Mouse (Mus musculus): ENCODE results near the gene Tbx2. TPM values are rescaled to one million over a fixed set of nuclear protein-coding genes. Genes with fewer than 3 reads are reported as not detected.

Gene Tbx2
- polyA plus RNA-seq, 1 experiment: 0.16 TPM

- Histone ChIP-seq H3K9me3 (replicated peaks; ENCODE audit: control insufficient read depth, insufficient read depth, low read length, poor library complexity, severe bottlenecking) (no peaks in the 10 kb centered on the region), H3K4me1 (ENCODE audit: control insufficient read depth, insufficient read depth, low read length) (no peaks in the 10 kb centered on the region), H3K36me3 (ENCODE audit: control insufficient read depth, insufficient read depth, low read length, poor library complexity, severe bottlenecking) (no peaks in the 10 kb centered on the region), H3K27me3 (ENCODE audit: control insufficient read depth, insufficient read depth, low read length, poor library complexity, severe bottlenecking) (no peaks in the 10 kb centered on the region), H3K27ac (ENCODE audit: insufficient read depth, low read length) (no peak overlapping the region), H3K4me3 (ENCODE audit: low read depth, low read length) (peak overlapping the region; percentile 28; the same call in 1 of the 2 replicates), H3K9ac (ENCODE audit: low read depth, poor library complexity, severe bottlenecking) (no peak overlapping the region)
- peak; percentile 78 for TF ChIP-seq CTCF (IDR thresholded peaks at IDR 0.05; ENCODE audit: low read depth, low read length)
- TF ChIP-seq POLR2A (IDR thresholded peaks at IDR 0.05; ENCODE audit: insufficient read depth, low read length): no peak
These were observed 16.7 kb downstream of the Tbx2 start for GRCm38 (mm10) chr11:85849037-85849436.

- Histone ChIP-seq H3K27me3 (ENCODE audit: control insufficient read depth, insufficient read depth, low read length, poor library complexity, severe bottlenecking) (no peaks in the 10 kb centered on the region), H3K27ac (ENCODE audit: insufficient read depth, low read length) (no peak within 1 kb of the TSS), H3K9me3 (replicated peaks; ENCODE audit: control insufficient read depth, insufficient read depth, low read length, poor library complexity, severe bottlenecking) (no peaks in the 10 kb centered on the region), H3K36me3 (ENCODE audit: control insufficient read depth, insufficient read depth, low read length, poor library complexity, severe bottlenecking) (no peaks in the 10 kb centered on the region), H3K4me3 (ENCODE audit: low read depth, low read length) (no peak within 1 kb of the TSS), H3K4me1 (ENCODE audit: control insufficient read depth, insufficient read depth, low read length) (no peaks in the 10 kb centered on the region), H3K9ac (ENCODE audit: low read depth, poor library complexity, severe bottlenecking) (no peak within 1 kb of the TSS)
- TF ChIP-seq EP300 (IDR thresholded peaks at IDR 0.05; ENCODE audit: insufficient read depth, low read depth, low read length): no peak
- TF ChIP-seq CTCF (IDR thresholded peaks at IDR 0.05; ENCODE audit: low read depth, low read length): no peak
- no peak for TF ChIP-seq POLR2A (IDR thresholded peaks at IDR 0.05; ENCODE audit: insufficient read depth, low read length)
These were observed 17.9 kb downstream of the Tbx2 start, which contains the start of gene Gm11444 for GRCm38 (mm10) chr11:85850233-85850632. Gene Gm11444, minus strand, starts transcription at chr11:85850333.

- no peak for TF ChIP-seq POLR2A (IDR thresholded peaks at IDR 0.05; ENCODE audit: insufficient read depth, low read length)
- TF ChIP-seq CTCF (IDR thresholded peaks at IDR 0.05; ENCODE audit: low read depth, low read length): peak; percentile 60
- no peak overlapping the region for H3K4me3 ChIP-seq (ENCODE audit: low read depth, low read length)
- no peaks in the 10 kb centered on the region for H3K4me1 ChIP-seq (ENCODE audit: control insufficient read depth, insufficient read depth, low read length)
- no peak overlapping the region for H3K27ac ChIP-seq (ENCODE audit: insufficient read depth, low read length)
- no peaks in the 10 kb centered on the region for H3K9me3 ChIP-seq (replicated peaks; ENCODE audit: control insufficient read depth, insufficient read depth, low read length, poor library complexity, severe bottlenecking)
- no peaks in the 10 kb centered on the region for H3K36me3 ChIP-seq (ENCODE audit: control insufficient read depth, insufficient read depth, low read length, poor library complexity, severe bottlenecking)
- H3K27me3 ChIP-seq (ENCODE audit: control insufficient read depth, insufficient read depth, low read length, poor library complexity, severe bottlenecking): no peaks in the 10 kb centered on the region
- no peak overlapping the region for H3K9ac ChIP-seq (ENCODE audit: low read depth, poor library complexity, severe bottlenecking)
These were observed 18.4 kb downstream of the Tbx2 start for GRCm38 (mm10) chr11:85850758-85851157.

DNA sequence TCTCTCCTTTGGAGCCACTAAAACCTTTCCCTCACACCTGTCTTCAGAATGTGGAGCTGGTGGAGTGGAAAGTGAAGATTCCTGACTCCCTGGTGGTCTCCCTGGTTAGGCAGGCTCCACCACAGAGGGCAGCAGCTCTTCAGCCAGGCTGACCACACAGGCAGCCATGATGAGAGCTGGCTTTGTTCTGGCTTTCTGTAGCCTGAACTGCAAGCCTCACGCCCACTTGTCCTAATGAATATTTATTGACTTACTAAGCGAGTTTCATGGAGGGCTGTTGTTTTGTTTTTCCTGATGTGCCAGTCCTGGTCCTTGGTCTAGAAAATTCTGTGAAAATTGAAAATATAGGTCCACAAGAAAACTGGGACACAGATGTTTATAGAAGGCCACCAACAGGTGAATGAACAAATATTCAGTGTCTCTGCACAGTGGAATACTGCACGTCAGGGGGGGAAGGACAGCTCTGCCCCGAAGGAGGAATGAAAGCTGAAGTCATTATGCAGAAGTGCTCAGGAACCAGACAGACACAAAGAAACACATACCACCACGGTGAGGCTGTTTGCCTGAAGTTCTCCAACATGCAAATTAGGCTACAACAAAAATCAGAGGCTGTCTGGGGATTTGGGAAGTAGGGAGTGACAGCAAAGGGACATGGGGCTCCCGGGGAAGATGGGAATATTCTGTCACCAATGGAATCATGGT, 25.8 kb downstream of the Tbx2 start:
- Histone ChIP-seq H3K36me3 (ENCODE audit: control insufficient read depth, insufficient read depth, low read length, poor library complexity, severe bottlenecking) (no peaks in the 10 kb centered on the region), H3K27me3 (ENCODE audit: control insufficient read depth, insufficient read depth, low read length, poor library complexity, severe bottlenecking) (no peaks in the 10 kb centered on the region), H3K9me3 (replicated peaks; ENCODE audit: control insufficient read depth, insufficient read depth, low read length, poor library complexity, severe bottlenecking) (no peaks in the 10 kb centered on the region), H3K9ac (ENCODE audit: low read depth, poor library complexity, severe bottlenecking) (no peak overlapping the region), H3K4me1 (ENCODE audit: control insufficient read depth, insufficient read depth, low read length) (no peaks in the 10 kb centered on the region), H3K4me3 (ENCODE audit: low read depth, low read length) (no peak overlapping the region), H3K27ac (ENCODE audit: insufficient read depth, low read length) (no peak overlapping the region)
- TF ChIP-seq POLR2A (IDR thresholded peaks at IDR 0.05; ENCODE audit: insufficient read depth, low read length): no peak
- no peak for TF ChIP-seq EP300 (IDR thresholded peaks at IDR 0.05; ENCODE audit: insufficient read depth, low read depth, low read length)
- no peak for TF ChIP-seq CTCF (IDR thresholded peaks at IDR 0.05; ENCODE audit: low read depth, low read length)

- Histone ChIP-seq H3K9ac (ENCODE audit: low read depth, poor library complexity, severe bottlenecking) (no peak overlapping the region), H3K4me3 (ENCODE audit: low read depth, low read length) (no peak overlapping the region), H3K27me3 (ENCODE audit: control insufficient read depth, insufficient read depth, low read length, poor library complexity, severe bottlenecking) (no peaks in the 10 kb centered on the region), H3K27ac (ENCODE audit: insufficient read depth, low read length) (no peak overlapping the region), H3K4me1 (ENCODE audit: control insufficient read depth, insufficient read depth, low read length) (no peaks in the 10 kb centered on the region), H3K9me3 (replicated peaks; ENCODE audit: control insufficient read depth, insufficient read depth, low read length, poor library complexity, severe bottlenecking) (no peaks in the 10 kb centered on the region), H3K36me3 (ENCODE audit: control insufficient read depth, insufficient read depth, low read length, poor library complexity, severe bottlenecking) (no peaks in the 10 kb centered on the region)
- TF ChIP-seq CTCF (IDR thresholded peaks at IDR 0.05; ENCODE audit: low read depth, low read length) (peak; percentile 81), EP300 (IDR thresholded peaks at IDR 0.05; ENCODE audit: insufficient read depth, low read depth, low read length) (no peak)
These were observed 32.0 kb downstream of the Tbx2 start for GRCm38 (mm10) chr11:85864363-85864762.

DNA sequence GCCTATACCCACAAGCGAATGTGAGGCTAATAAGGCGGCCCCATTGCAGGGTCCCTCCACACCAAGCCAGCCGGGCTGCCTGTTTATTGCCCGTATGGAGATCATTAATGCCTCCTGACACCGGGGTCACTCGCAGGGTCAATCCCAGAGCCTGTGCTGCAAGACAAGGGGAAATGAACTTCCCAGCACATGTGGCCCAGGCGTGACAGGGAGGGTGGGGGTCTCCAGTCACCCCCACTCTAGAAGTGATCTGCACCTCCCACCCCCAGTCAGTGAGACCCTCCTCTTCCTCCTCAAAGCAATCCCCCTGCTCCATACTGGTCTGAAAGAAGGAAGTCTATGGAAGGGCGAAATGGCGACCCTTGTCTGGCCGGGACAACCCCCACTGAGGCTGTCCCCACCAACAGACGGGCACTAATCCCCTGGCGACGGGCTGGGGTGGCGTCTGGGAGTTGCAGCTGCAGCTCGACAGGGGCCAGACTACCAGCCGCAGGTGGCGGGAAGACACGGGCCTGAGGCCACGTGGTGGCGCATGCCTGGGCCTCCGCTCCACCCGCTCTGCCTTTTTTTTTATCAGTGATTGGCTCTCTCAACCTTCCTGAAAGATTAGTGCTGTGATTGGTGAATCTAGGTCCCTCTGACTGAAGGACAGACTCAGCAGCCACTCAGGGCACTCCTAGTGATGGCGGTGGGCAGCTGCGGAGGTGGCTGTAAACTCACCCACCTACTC, 43.9 kb downstream of the Tbx2 start:
- Histone ChIP-seq H3K27ac (ENCODE audit: insufficient read depth, low read length) (no peak overlapping the region), H3K36me3 (ENCODE audit: control insufficient read depth, insufficient read depth, low read length, poor library complexity, severe bottlenecking) (no peaks in the 10 kb centered on the region), H3K27me3 (ENCODE audit: control insufficient read depth, insufficient read depth, low read length, poor library complexity, severe bottlenecking) (no peaks in the 10 kb centered on the region), H3K9me3 (replicated peaks; ENCODE audit: control insufficient read depth, insufficient read depth, low read length, poor library complexity, severe bottlenecking) (no peaks in the 10 kb centered on the region), H3K9ac (ENCODE audit: low read depth, poor library complexity, severe bottlenecking) (no peak overlapping the region), H3K4me3 (ENCODE audit: low read depth, low read length) (no peak overlapping the region), H3K4me1 (ENCODE audit: control insufficient read depth, insufficient read depth, low read length) (no peaks in the 10 kb centered on the region)
- TF ChIP-seq POLR2A (IDR thresholded peaks at IDR 0.05; ENCODE audit: insufficient read depth, low read length) (no peak), EP300 (IDR thresholded peaks at IDR 0.05; ENCODE audit: insufficient read depth, low read depth, low read length) (no peak), CTCF (IDR thresholded peaks at IDR 0.05; ENCODE audit: low read depth, low read length) (no peak)
